Mouse (Mus musculus) adrenal gland, adult (tissue): ENCODE results near the gene Slc7a8.
A peak's percentile ranks its signal among the peaks of the same experiment; 100 is the strongest.

Source experiments
- DNase-seq, 2 experiments: peaks; one replicate each; pipeline ENCODE4 v3.0.0; 2022 to 2023; ENCODE audit warnings: low spot score in 1 of 2; ENCODE audit not compliant: inconsistent age in 2 of 2

Slc7a8 gene

GRCm38 (mm10) chr14:54705844-54706243, 75.9 kb downstream of the Slc7a8 start:
- peak in 1 of 2 experiments; percentile 65 for DNase-seq

DNA sequence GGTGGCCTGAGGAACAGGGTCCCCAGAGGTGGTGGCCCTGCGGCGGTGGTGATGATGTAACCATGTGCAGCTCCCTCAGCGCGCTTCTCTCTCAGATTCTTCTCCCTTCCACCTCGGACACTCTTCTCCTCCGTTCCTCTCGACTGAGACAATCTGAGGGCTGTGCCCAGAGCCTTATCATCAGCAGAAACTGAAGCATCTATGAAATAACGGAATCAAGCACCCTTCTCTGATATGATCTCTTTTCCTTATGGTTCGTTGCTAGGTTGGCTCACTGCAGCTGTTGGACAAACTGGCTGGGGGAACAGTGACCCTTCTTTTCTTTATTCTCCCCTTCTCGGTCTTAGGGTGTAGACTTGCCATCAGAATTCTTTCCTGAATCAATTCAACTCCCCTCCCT, 78.5 kb downstream of the Slc7a8 start:
- no peak for DNase-seq

- DNase-seq = peak; percentile 74 to 93
These were observed 80.4 kb downstream of the Slc7a8 start for GRCm38 (mm10) chr14:54701298-54701697.

DNA sequence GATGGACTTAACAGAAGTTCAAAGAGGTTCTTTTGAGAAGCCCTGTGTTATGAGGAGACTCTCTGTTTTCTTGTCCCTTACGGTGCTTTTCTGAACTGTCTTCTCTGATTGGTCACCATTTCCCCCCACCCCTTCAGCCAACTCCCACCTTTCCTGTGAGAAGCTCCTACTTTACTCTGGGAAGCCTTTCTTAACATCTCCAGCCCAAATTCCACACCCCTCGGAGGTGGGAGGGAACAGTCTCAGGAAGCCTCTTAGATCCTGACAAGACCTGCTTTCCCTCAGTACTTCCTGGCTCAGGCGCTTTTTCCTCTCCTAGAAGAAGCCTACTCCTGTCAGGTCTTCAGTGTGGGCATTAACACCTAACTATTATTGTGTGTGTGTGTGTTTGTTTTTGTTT, 82.2 kb downstream of the Slc7a8 start:
- no peak for DNase-seq

DNA sequence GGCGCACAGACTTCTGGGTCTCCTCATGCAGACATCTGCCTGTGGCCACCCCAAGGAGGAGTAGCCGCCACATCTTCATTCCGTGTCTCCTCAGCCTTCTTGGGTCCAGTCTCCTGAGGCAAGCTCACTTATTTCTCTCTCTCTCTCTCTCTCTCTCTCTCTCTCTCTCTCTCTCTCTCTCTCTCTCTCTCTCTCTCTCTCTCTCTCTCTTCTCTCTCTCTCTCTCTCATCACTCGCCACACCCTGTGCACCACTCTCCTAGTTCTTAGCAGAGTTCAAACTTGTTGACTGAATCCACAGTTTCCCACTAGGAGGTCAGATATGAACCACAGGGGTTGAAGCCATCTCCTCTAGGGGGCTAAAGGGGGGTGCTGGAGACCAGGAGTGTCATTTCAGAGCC, 83.0 kb downstream of the Slc7a8 start, which contains the start of gene Gm29776:
Gm29776 (minus strand) TSS at position 101 of the 400 bp plus-strand sequence.
- DNase-seq = no peak

DNA sequence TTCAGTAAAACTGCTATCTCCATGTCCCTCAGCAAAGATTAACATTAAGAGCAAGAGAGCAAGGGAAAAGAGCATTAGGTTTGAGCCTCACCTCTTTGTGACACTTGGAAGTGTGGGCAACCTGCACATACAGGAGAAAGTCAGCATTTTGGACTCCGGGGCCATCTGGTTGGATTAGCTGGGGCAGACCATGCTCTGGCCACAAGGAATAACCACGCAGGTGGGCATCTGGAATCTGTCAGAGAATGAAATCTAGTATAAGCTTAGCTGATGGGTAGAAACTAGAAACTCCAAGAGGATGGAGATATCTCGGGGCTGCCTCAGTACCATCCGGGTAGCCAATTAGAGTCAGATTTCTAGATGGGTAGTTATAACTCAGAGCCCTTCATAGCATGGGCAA, 85.0 kb downstream of the Slc7a8 start:
- DNase-seq = no peak

DNA sequence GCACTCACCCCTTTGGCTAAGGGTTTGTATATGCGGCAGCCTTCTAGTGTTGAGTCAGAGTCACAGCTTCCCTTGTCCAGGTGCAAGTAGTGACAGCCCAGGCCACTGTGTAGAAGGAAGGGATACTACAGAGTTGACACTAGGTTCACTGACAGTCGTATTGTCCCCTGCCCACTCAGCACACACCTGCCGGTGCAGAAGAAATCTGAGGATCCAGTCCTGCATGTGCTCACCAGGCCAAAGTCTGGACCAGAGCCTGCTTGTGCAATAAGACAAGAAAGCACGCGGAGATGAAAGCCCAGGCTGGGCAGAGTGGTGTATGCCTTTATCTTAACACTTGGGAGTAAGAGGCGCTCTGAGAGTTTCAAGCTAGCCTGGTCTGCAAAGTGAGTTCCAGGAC, 86.7 kb downstream of the Slc7a8 start:
- no peak for DNase-seq

DNA sequence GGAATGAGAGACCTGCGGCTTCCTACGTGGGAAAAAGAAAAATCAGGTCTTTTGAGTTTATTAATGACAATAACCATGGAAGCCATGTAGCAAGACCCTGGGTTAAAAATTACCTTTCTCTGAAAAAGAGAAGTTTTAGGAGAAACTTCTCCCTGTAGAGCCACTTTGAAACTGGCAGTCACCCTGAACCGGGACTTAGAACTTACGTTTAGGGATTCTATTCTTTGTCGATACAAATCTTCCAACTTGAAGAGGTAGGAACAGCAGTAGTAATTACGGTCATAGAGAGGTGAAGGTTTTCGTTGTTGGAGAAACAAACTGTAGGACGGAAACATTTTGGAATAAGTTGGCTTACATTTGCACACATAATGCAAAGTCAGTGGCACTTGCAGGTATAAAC, 94.5 kb downstream of the Slc7a8 start:
- DNase-seq = no peak

- DNase-seq = peak; percentile 100
These were observed 95.1 kb downstream of the Slc7a8 start, which contains the start of gene Acin1 for GRCm38 (mm10) chr14:54686522-54687143. TSS of gene Acin1 (minus strand) at chr14:54686931.

- DNase-seq = no peak
These were observed 95.7 kb downstream of the Slc7a8 start, which contains the start of gene 1700123O20Rik for GRCm38 (mm10) chr14:54686063-54686521. TSS of gene 1700123O20Rik (plus strand) at chr14:54686216.

DNA sequence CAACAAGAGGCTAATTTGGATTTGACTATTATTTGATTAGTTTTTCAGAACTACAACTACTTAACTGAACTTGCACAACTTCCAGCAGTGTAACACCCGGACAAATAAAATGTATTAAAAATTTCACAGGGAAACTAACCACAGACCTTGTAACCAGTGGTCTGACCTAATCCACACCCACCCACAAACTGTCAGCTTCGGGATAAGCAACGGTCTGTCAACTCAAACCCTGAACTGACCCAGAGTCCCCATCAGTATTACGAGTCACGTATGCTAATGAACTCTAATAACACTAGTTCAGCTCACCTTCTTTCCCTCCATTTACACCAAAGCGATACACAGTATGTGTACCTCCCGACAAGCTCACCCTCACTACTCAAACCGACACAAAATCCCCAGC, 96.3 kb downstream of the Slc7a8 start:
- no peak for DNase-seq

DNA sequence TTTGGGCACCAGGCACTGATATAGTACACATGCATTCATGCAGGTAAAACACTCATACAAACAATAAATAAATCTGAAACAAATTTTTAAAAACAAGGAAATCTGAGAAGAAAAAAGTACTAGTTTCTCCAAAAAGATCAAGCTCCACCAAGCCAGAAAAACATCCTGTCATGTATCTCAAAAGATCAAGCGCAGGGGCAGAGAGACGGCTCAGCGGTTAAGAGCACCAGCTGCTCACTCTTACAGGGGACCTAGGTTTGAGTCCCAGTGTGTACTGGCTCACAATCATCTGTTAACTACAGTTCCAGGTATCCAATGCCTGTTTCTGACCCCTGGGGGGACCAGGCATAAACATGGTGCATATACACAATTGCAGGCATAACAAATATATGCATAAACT, 99.3 kb downstream of the Slc7a8 start:
- DNase-seq = no peak

GRCm38 (mm10) chr14:54678657-54679304, 103.0 kb downstream of the Slc7a8 start:
- no peak for DNase-seq

DNA sequence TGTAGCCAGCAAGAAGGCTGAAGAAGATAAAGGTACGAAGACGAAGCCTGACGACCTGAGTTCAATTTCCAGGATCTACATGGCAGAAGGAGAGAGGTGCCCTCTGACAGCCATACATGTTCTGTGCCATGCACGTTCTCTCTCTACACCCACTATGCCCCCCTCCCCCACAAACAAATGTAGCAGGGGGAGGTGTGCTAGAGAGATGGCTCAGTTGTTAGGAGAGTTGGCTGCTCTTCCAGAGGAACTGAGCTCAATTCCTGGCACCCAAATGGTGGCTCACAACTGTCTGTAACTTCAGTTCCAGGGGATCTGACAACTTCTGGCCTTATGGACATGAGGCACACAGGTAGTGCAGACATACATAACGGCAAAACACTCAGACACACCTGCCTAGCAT, 105.5 kb downstream of the Slc7a8 start:
- no peak for DNase-seq

DNA sequence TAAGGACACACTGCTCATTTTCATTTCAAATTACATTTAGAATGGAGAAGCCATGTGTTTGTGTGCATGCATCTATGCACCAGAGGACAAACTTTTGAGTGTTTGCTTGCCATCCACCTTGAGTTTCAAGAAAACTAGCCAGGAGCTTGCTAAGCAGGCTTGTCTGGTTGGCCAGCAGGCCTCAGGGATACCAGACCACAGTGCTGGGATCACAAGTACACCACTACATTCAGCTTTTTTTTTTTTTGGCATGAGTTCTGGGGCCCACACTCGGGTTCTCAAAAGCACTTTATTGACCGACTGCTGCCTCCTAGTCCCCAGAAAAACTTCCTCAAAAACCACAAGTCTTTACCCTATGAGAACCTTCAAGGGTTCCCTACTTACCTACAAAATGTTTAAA, 107.4 kb downstream of the Slc7a8 start:
- DNase-seq = no peak
